Mouse (Mus musculus) liver, adult 2 months (tissue): ENCODE data around the gene Gjb5. TPM values are rescaled to one million over a fixed set of nuclear protein-coding genes. Genes with fewer than 3 reads are reported as not detected.

Source experiments
- DNase-seq: peaks from one replicate; pipeline ENCODE4 v3.0.0-alpha.2; 2011; ENCODE audit warnings: low read depth, low spot score; ENCODE audit errors: extremely low read depth
- H3K27ac ChIP-seq: fragments of 200-500 bp; replicated peaks from 2 replicates; pipeline ENCODE4 v1.5.1; 2012; ENCODE audit warnings: low read depth, mild to moderate bottlenecking, control low read depth, inconsistent platforms, low read length; ENCODE audit not compliant: insufficient read depth
- H3K27me3 ChIP-seq: fragments of 200-500 bp; 2 replicates; pipeline ENCODE4 v1.6.1; 2012; ENCODE audit warnings: mild to moderate bottlenecking, moderate library complexity, low read length, inconsistent platforms; ENCODE audit not compliant: control insufficient read depth, insufficient read depth
- H3K36me3 ChIP-seq: fragments of 200-500 bp; 2 replicates; pipeline ENCODE4 v1.6.1; 2012; ENCODE audit warnings: low read length, inconsistent platforms; ENCODE audit not compliant: control insufficient read depth, insufficient read depth
- H3K4me1 ChIP-seq: fragments of 200-500 bp; 2 replicates; pipeline ENCODE4 v1.6.1; 2011; ENCODE audit warnings: low read length; ENCODE audit not compliant: control insufficient read depth, insufficient read depth
- H3K4me3 ChIP-seq: fragments of 200-500 bp; 2 replicates; pipeline ENCODE4 v1.5.1; 2011; ENCODE audit warnings: low read depth, mild to moderate bottlenecking, control low read depth, low read length, moderate library complexity; ENCODE audit not compliant: insufficient read depth
- H3K79me2 ChIP-seq: fragments of 200-500 bp; 2 replicates; pipeline ENCODE4 v1.6.1; 2012; ENCODE audit warnings: inconsistent platforms, mild to moderate bottlenecking, low read length, moderate library complexity; ENCODE audit not compliant: control insufficient read depth, insufficient read depth
- H3K9ac ChIP-seq: fragments of 200-500 bp; 2 replicates; pipeline ENCODE4 v1.6.1; 2012; ENCODE audit warnings: low read depth, mild to moderate bottlenecking, control low read depth, inconsistent platforms, low read length
- CTCF ChIP-seq: fragments of 200-500 bp; IDR thresholded peaks from 2 replicates; pipeline ENCODE4 v1.5.1; 2011; ENCODE audit warnings: low read depth, low read length, control low read depth
- POLR2A ChIP-seq: fragments of 200-500 bp; IDR thresholded peaks from 2 replicates; pipeline ENCODE4 v1.6.1; 2011; ENCODE audit warnings: low read length, control low read depth; ENCODE audit not compliant: insufficient read depth; ENCODE audit errors: extremely low read depth
- WGBS: fragments of 180-500 bp; shearing (Covaris S2); methylation state at CpG from one replicate; pipeline ENCODE4 v1.1.7; 2018; 5-methylcytosine and 5-hydroxymethylcytosine counted together
- polyA plus RNA-seq: library from polyadenylated mRNA; depleted of rRNA; stranded (reverse); fragments of >200 nt; gene quantifications from 2 replicates; pipeline ENCODE4 v1.2.3, GENCODE M21; 2012; rRNA removed
- total RNA-seq: library from RNA; depleted of rRNA; stranded (reverse); fragments of >200 nt; gene quantifications from 2 replicates; pipeline ENCODE4 v1.2.3, GENCODE M21; 2014; rRNA removed

Gjb5 gene
- total and polyA plus RNA-seq, 2 experiments, result not detected

DNA sequence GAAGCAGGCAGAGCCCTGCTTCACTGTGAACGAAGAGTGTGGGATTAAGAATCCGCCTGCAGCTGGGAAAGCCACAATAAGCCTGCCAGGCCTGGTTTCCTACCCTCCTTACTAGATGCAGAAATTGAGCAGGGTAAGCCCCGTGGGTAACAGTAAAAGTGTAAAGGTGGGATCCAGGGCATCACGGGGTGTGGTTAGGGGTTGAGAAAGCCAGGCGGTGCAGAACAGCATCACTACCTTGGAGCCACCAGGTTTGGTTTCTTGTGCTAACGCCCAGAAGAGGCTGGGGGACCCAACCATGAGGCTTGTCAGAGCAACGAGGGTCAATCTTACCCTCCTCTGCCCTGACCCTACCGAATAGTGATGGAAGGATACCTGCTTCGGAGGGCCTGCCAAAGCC, 43.4 kb downstream of the Gjb5 start:
- Histone ChIP-seq H3K27ac (peak overlapping the region; percentile 42; the same call in 1 of the 2 replicates), H3K79me2 (no peaks in the 10 kb centered on the region), H3K27me3 (no peaks in the 10 kb centered on the region), H3K36me3 (no peaks in the 10 kb centered on the region), H3K4me3 (no peak overlapping the region), H3K4me1 (no peaks in the 10 kb centered on the region), H3K9ac (0 out of 2 replicates have a peak overlapping the region, but pooled peaks have one; percentile 1)
- no peak for TF ChIP-seq CTCF
- no peak for TF ChIP-seq POLR2A
- WGBS, result 64% methylated on average over 9 of the region's 9 CpGs
- DNase-seq, result no peak

DNA sequence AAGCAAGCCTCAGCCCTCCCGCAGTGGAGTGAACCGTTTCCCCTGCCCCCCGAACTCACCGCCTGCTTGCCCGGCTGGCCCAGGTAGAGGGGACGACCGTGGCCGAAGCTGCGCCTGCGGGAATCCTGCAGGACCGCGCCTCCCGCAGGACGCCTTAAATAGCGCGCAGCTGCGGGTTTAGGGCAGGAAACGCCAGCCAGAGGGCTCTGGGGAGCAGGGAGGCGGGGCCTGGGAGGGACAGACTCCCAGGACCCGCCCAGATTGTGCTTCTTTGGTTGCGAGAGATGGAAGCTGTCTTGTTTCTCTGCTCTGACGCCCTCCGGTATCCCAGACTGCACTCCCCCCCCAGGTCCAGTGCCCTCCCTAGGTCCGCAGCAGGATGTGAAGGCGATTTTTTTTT, 44.1 kb downstream of the Gjb5 start, which contains the start of gene Gja4:
TSS of gene Gja4 (minus strand) at position 179 of the 400 bp plus-strand sequence.
- H3K9ac ChIP-seq, result peak within 1 kb of the TSS; percentile 77

DNA sequence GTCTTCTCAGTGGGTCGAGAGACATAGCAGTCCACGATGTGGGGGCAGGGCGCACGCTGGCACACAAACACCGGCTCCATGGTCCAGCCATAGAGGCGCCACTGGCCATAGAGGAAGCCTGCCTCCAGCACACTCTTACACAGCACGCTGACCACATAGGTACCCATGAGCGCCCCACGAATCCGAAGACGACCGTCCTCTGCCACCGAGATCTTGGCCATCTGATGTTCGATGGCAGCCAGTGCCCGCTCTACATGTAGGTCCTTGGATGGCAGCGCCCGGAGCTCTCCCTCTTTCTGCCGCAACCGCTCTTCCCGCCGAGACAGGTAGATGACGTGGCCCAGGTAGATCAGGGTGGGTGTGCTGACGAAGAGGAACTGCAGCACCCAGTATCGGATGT, 45.6 kb downstream of the Gjb5 start:
- peak overlapping the region; percentile 77 for H3K9ac ChIP-seq
- no peaks in the 10 kb centered on the region for H3K27me3 ChIP-seq
- no peaks in the 10 kb centered on the region for H3K79me2 ChIP-seq
- 59% methylated on average over 24 of the region's 24 CpGs for WGBS
- TF ChIP-seq POLR2A (no peak), CTCF (no peak)
- peak overlapping the region; percentile 71 for H3K4me3 ChIP-seq
- no peak for DNase-seq
- no peak overlapping the region for H3K27ac ChIP-seq
- peaks cover 2% of the 10 kb centered on the region; the same call in 1 of the 2 replicates for H3K4me1 ChIP-seq
- no peaks in the 10 kb centered on the region for H3K36me3 ChIP-seq

More for the DNA sequence above, 44.1 kb downstream of the Gjb5 start, which contains the start of gene Gja4:
- 2% methylated on average over 25 of the region's 25 CpGs for WGBS
- peak within 1 kb of the TSS; percentile 45 for H3K27ac ChIP-seq
- peak within 1 kb of the TSS; percentile 71 for H3K4me3 ChIP-seq
- no peaks in the 10 kb centered on the region for H3K79me2 ChIP-seq
- no peaks in the 10 kb centered on the region for H3K4me1 ChIP-seq
- H3K27me3 ChIP-seq, result no peaks in the 10 kb centered on the region
- peak; percentile 34 for DNase-seq
- no peaks in the 10 kb centered on the region for H3K36me3 ChIP-seq
- TF ChIP-seq POLR2A, result peak; percentile 71
- TF ChIP-seq CTCF, result peak; percentile 48

DNA sequence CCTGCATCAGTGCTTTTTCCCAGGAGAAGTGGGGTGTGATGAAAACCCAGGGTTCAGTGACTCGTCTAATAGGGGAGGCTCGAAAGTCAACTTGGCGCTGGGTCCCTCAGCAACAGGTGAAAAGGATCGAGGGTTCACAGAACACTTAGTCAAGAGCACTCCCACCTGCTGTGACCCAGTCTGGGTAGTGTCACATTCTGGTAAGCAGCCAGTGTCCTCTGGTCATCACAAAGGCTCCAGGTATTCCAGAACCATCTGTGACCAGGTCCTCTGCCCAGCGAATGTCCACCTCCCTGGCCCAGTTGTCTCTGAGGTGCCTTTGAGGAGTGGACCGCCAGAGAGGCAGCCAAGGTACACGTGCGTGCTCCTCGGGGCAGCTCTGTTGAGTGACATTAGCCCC, 46.4 kb downstream of the Gjb5 start:
- Histone ChIP-seq H3K27ac (no peak overlapping the region), H3K9ac (peak overlapping the region; percentile 77), H3K79me2 (no peaks in the 10 kb centered on the region), H3K27me3 (no peaks in the 10 kb centered on the region), H3K4me3 (peak overlapping the region; percentile 71), H3K36me3 (no peaks in the 10 kb centered on the region), H3K4me1 (peaks cover 2% of the 10 kb centered on the region; the same call in 1 of the 2 replicates)
- 47% methylated on average over 9 of the region's 9 CpGs for WGBS
- TF ChIP-seq POLR2A, result no peak
- no peak for DNase-seq

DNA sequence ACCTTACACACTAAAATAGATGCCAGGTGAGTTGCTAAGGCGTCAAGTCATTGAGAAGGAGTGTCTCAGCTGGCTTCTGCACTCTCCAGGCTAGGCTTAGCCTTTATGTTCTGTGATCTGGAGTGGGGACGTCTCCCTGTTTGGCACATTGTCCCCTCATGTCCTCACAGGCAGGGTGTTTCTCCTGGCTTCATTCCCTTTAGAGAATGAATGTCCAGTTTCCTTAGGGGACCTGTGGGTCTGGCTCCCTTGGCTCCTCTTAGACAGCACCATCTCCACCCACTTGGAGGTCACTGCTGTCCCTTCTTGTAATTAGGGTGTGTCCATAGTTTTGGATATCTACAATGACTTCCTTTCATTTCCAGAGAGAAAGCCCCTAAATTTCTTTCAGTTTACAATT, 51.1 kb downstream of the Gjb5 start:
- no peak for DNase-seq
- TF ChIP-seq POLR2A (no peak), CTCF (no peak)
- Histone ChIP-seq H3K36me3 (no peaks in the 10 kb centered on the region), H3K79me2 (no peaks in the 10 kb centered on the region), H3K9ac (no peak overlapping the region), H3K27ac (no peak overlapping the region), H3K27me3 (no peaks in the 10 kb centered on the region), H3K4me3 (no peak overlapping the region), H3K4me1 (peaks cover 2% of the 10 kb centered on the region; the same call in 1 of the 2 replicates)
- 59% methylated on average over 2 of the region's 2 CpGs for WGBS

Other genes starting within 250 kb of the Gjb5 start
- 11.1 and 11.5 TPM in 2 replicates for gene Tmem35b, start 234.5 kb downstream of the Gjb5 start, total RNA-seq
- gene Tmem35b, start 234.5 kb downstream of the Gjb5 start, polyA plus RNA-seq, result 11.4 and 11.8 TPM in 2 replicates
- not detected in 2 replicates for gene Dlgap3, start 189.0 kb downstream of the Gjb5 start, total RNA-seq
- 0.05 and 0.06 TPM in 2 replicates for gene Dlgap3, start 189.0 kb downstream of the Gjb5 start, polyA plus RNA-seq
- 24.4 and 27.1 TPM in 2 replicates for gene Smim12, start 114.4 kb downstream of the Gjb5 start, total RNA-seq
- gene Smim12, start 114.4 kb downstream of the Gjb5 start, polyA plus RNA-seq, result 24.1 and 32.3 TPM in 2 replicates
- gene Gja4, start 44.1 kb downstream of the Gjb5 start, total RNA-seq, result 1.5 and 1.9 TPM in 2 replicates
- gene Gja4, start 44.1 kb downstream of the Gjb5 start, polyA plus RNA-seq, result 8.0 and 8.8 TPM in 2 replicates
- not detected in 2 replicates for gene Gjb3, start 27.3 kb downstream of the Gjb5 start, total RNA-seq
- not detected in 2 replicates for gene Gjb3, start 27.3 kb downstream of the Gjb5 start, polyA plus RNA-seq
- gene Gjb4, start 4.1 kb downstream of the Gjb5 start, total RNA-seq, result not detected in 2 replicates
- not detected in 2 replicates for gene Gjb4, start 4.1 kb downstream of the Gjb5 start, polyA plus RNA-seq